Mouse (Mus musculus): ENCODE data around the gene Hid1. TPM values are rescaled to one million over a fixed set of nuclear protein-coding genes. Genes with fewer than 3 reads are reported as not detected.

The Hid1 gene
- 11.5 and 14.4 TPM in 2 replicates for polyA plus RNA-seq (2014; fragmentation: Nextera tagmentation; extraction: Ambion mirVana)

DNA sequence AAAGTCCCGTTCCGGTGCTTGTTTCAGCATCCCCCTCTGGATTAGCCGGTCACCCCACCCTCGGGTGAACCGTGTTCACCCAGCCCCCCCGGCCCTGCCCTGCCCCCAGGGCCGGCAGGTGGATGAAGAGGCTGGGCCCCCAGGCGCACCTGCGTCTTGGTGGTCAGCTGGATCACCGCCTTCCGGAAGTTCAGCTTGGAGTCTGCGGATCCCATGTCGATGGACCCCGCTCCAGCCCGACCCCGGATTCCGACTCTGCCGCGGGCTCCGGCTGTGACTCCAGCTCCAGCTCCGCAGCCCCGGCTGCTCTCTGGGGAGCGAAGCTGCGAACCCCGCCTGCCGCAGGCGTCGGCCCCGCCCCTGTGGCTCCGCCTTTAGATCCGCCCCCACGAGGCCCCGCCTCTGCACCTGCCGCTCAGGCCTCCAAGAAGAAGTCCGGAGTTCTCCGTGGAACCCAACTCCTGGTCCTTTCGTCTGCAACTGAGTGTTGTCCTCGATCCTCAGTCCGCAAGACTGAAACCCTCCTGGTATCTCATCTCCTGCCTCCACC is at the start of gene Hid1:
Hid1 (minus strand) TSS at position 362 of the 550 bp plus-strand sequence.
- Histone ChIP-seq H3K9ac (ENCODE audit: low read length) (peak within 1 kb of the TSS; percentile 38), H3K4me2 (ENCODE audit: low read length) (peak within 1 kb of the TSS; percentile 75), H3K4me1 (replicated peaks; ENCODE audit: control insufficient read depth, insufficient read depth, low read length) (peaks cover 3% of the 10 kb centered on the region; the same call in 1 of the 2 replicates), H3K27me3 (replicated peaks; ENCODE audit: control insufficient read depth, insufficient read depth, low read length) (peaks cover 33% of the 10 kb centered on the region), H3K36me3 (ENCODE audit: control insufficient read depth, insufficient read depth, low read length) (no peaks in the 10 kb centered on the region), H3K9me3 (ENCODE audit: control insufficient read depth, low read length) (no peaks in the 10 kb centered on the region), H3K4me3 (ENCODE audit: low read depth, low read length) (peak within 1 kb of the TSS; percentile 40), H3K27ac (ENCODE audit: low read depth) (no peak within 1 kb of the TSS)
- peak; percentile 90 for DNase-seq (ENCODE audit: low spot score)
- ATAC-seq (replicated peaks; ENCODE audit: low FRiP score, low TSS enrichment, low read depth) = peak; percentile 79
- under 1% methylated on average over 34 of the region's 39 CpGs for WGBS

DNA sequence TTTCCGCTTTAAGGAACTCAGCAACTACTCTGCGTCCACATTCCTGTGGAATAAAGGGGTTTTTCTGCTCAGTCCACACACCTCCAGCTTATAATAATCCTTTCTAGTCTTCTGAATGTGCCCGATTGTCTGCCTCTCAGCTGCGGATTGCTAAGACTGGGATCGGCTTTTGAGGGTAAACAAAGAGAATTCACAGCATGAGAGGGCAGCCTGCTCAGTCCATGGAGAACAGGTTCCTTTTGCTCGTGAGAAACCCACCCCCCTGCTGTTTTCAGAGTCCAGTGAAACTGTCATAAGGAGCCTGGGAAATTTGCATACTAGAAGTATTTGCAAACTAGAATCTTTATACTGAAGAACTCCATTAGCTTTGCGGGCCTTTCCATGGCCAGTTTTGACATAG is 42.0 kb upstream of the Hid1 start:
- H3K27ac ChIP-seq (ENCODE audit: low read depth) = no peak overlapping the region
- ATAC-seq (replicated peaks; ENCODE audit: low FRiP score, low TSS enrichment, low read depth) (no peak), DNase-seq (ENCODE audit: low spot score) (no peak)
- H3K9ac ChIP-seq (ENCODE audit: low read length) = no peak overlapping the region
- H3K4me3 ChIP-seq (ENCODE audit: low read depth, low read length) = no peak overlapping the region
- no peak overlapping the region for H3K4me2 ChIP-seq (ENCODE audit: low read length)
- peaks cover 20% of the 10 kb centered on the region for H3K4me1 ChIP-seq (replicated peaks; ENCODE audit: control insufficient read depth, insufficient read depth, low read length)
- peaks cover 53% of the 10 kb centered on the region for H3K36me3 ChIP-seq (ENCODE audit: control insufficient read depth, insufficient read depth, low read length)
- 79% methylated on average over 7 of the region's 7 CpGs for WGBS
- no peaks in the 10 kb centered on the region for H3K9me3 ChIP-seq (ENCODE audit: control insufficient read depth, low read length)
- H3K27me3 ChIP-seq (replicated peaks; ENCODE audit: control insufficient read depth, insufficient read depth, low read length) = no peaks in the 10 kb centered on the region

DNA sequence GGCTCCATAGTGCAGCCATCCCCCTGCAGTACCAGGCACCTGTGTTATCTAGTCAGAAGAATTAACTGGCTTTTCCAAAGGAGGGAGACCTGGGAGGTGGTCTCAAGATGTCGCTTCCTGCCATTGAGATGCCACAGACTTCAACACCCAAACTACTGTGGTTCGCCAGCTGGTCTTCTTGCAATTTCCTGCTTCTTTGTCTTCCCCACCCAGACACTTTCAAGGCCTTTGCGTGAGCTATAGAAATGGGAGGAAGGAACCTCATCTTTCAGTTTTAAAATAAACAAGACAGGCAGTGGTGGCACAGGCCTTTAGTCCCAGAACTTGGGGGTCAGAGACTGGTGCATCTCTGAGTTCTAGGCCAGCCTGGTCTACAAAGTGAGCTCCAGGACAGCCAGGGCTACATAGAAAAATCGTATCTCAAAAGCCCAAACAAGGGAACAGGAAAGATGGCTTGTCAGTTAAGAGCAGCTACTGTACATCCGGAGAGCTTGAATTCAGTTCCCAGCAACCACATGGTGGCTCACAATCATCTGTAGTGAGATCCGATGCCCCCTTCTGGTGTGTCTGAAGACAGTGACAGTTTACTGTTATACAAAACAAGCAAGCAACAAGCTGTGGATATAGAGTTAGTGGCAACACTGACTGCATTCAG is 40.8 kb upstream of the Hid1 start:
- Histone ChIP-seq H3K36me3 (ENCODE audit: control insufficient read depth, insufficient read depth, low read length) (peaks cover 53% of the 10 kb centered on the region), H3K4me3 (ENCODE audit: low read depth, low read length) (no peak overlapping the region), H3K4me1 (replicated peaks; ENCODE audit: control insufficient read depth, insufficient read depth, low read length) (peaks cover 20% of the 10 kb centered on the region), H3K9me3 (ENCODE audit: control insufficient read depth, low read length) (no peaks in the 10 kb centered on the region), H3K9ac (ENCODE audit: low read length) (no peak overlapping the region), H3K27ac (ENCODE audit: low read depth) (no peak overlapping the region), H3K4me2 (ENCODE audit: low read length) (no peak overlapping the region), H3K27me3 (replicated peaks; ENCODE audit: control insufficient read depth, insufficient read depth, low read length) (no peaks in the 10 kb centered on the region)
- DNase-seq (ENCODE audit: low spot score) (no peak), ATAC-seq (replicated peaks; ENCODE audit: low FRiP score, low TSS enrichment, low read depth) (no peak)
- WGBS = 72% methylated on average over 6 of the region's 6 CpGs

DNA sequence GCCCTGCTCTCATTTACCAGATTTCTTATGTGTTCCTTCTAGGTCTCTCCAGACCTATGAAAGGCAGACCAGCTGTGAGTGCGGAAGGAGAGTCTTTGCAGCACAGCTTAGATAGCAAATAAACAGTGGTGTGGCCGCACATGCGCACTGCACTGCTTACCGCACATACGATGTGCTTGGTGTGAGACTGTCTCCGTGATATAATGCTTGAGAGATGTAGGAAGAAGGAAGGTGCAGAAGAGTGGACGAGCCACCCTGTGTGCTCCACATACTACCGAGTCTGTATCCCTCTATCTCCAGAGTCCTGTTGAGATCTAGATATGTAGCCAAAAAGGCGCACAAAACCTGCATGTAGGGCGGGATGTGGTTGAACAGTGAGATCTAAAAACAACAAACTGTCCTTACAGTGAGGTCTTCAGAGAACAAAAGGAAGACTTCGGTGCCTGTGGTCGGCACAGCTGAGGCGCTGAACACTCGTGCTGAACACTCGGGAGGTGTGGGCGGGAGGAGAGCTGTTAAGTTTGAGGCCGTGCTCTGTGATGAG is 39.4 kb upstream of the Hid1 start:
- Histone ChIP-seq H3K4me2 (ENCODE audit: low read length) (no peak overlapping the region), H3K36me3 (ENCODE audit: control insufficient read depth, insufficient read depth, low read length) (peaks cover 53% of the 10 kb centered on the region), H3K4me3 (ENCODE audit: low read depth, low read length) (no peak overlapping the region), H3K9me3 (ENCODE audit: control insufficient read depth, low read length) (no peaks in the 10 kb centered on the region), H3K27me3 (replicated peaks; ENCODE audit: control insufficient read depth, insufficient read depth, low read length) (no peaks in the 10 kb centered on the region), H3K27ac (ENCODE audit: low read depth) (no peak overlapping the region), H3K4me1 (replicated peaks; ENCODE audit: control insufficient read depth, insufficient read depth, low read length) (peaks cover 23% of the 10 kb centered on the region), H3K9ac (ENCODE audit: low read length) (no peak overlapping the region)
- WGBS = 93% methylated on average over 17 of the region's 17 CpGs
- no peak for ATAC-seq (replicated peaks; ENCODE audit: low FRiP score, low TSS enrichment, low read depth)
- no peak for DNase-seq (ENCODE audit: low spot score)

DNA sequence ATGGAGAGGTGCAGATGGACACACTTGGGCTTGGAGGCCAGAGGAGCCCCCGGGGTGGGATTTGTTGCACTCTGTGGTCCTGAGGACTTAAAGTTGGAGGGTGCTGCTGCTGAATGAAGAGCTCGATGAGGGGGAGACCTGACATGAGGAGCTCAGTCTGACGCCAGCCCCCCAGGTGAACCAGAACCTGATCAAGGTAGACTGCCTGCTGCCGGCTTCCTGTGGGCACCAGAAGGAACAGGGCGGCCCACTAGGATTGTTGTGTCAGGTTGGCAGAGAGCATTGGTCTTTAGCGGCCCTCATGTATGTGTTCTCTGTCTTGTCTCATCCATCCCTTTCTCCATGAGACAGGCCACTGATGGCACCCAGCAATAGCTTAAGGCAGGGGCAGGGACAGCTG is 38.2 kb upstream of the Hid1 start:
- Histone ChIP-seq H3K9ac (ENCODE audit: low read length) (no peak overlapping the region), H3K4me1 (replicated peaks; ENCODE audit: control insufficient read depth, insufficient read depth, low read length) (peaks cover 14% of the 10 kb centered on the region), H3K27me3 (replicated peaks; ENCODE audit: control insufficient read depth, insufficient read depth, low read length) (no peaks in the 10 kb centered on the region), H3K4me2 (ENCODE audit: low read length) (no peak overlapping the region), H3K4me3 (ENCODE audit: low read depth, low read length) (no peak overlapping the region), H3K36me3 (ENCODE audit: control insufficient read depth, insufficient read depth, low read length) (peaks cover 44% of the 10 kb centered on the region), H3K9me3 (ENCODE audit: control insufficient read depth, low read length) (no peaks in the 10 kb centered on the region), H3K27ac (ENCODE audit: low read depth) (no peak overlapping the region)
- 93% methylated on average over 6 of the region's 6 CpGs for WGBS
- ATAC-seq (replicated peaks; ENCODE audit: low FRiP score, low TSS enrichment, low read depth) (no peak), DNase-seq (ENCODE audit: low spot score) (no peak)

DNA sequence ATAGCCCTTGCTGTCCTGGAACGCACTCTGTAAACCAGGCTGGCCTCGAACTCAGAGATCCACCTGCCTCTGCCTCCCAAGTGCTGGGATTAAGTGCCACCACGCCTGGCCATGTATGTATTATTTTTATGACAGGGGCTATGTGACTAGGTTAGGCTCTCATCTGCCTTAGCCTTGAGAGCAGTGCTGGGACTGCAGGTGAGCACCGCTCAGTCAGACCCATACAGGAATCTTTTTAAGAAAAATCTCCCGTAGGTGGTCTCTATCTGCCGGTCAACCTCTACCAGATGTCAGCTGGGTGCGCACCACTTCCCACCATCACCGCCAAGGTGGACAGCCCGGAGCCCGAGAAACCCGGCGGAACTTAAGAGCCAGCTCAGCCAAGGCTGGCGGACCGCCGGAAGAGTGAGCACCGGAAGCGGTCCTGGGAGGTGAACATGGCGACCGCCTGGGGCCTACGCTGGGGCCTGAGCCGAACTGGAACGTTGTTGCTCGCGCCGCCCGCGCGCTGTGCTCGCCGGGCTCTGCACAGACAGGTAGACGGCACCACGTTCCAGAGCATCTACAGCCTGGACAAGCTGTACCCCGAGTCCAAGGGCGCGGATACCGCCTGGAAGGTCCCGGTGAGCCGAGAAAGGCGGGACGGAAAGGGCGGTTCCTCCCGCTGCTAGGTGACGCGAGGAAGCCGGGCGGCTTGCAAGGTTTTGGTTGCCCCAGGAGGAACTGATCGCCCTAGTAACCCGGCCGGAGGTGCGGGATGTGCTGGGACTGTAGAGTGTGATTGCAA is 36.0 kb upstream of the Hid1 start, which contains the start of gene Mrpl58:
Mrpl58 (plus strand) TSS at position 415 of the 787 bp plus-strand sequence.
- WGBS = 3% methylated on average over 50 of the region's 50 CpGs

DNA sequence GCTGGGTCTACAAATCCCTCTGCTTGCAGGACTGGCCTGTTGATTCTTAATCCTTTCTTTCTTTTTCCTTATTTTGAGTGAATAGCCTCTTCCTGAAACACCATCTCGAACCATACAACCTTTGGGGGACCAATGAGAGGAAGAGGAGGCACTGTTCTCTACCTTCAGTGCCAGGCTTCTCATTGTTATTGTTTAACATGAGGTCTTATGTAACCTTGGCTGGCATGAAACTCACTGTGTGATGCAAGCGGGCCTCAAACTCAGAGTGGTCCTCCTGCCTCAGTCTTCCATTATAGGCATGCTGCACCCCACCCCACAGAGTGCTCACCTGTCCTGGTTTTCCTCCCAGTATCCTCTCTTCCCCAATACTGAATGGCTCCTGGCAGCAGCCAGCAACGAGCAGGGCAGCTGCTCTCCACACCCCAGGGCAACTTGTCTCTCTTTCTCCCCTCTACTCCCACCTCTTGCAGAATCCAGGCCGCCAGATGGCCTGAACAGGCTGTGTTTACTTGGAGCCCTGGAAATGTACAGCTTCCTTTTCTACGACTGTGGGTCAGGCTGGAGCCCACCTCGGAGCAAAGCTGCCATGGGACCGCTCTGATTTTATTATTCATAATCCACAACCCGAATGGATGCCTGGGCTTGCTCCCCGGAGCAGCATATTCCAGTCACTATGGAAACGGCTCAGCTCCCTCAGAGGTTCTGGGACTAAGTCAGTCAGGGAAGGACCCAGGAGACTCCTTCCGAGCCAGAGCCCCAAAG is 33.3 kb upstream of the Hid1 start:
- Histone ChIP-seq H3K4me3 (ENCODE audit: low read depth, low read length) (no peak overlapping the region), H3K27ac (ENCODE audit: low read depth) (peak overlapping the region; percentile 27; the same call in 1 of the 2 replicates), H3K27me3 (replicated peaks; ENCODE audit: control insufficient read depth, insufficient read depth, low read length) (no peaks in the 10 kb centered on the region), H3K9ac (ENCODE audit: low read length) (peak overlapping the region; percentile 25), H3K9me3 (ENCODE audit: control insufficient read depth, low read length) (no peaks in the 10 kb centered on the region), H3K4me2 (ENCODE audit: low read length) (peak overlapping the region; percentile 3; the same call in 1 of the 2 replicates), H3K4me1 (replicated peaks; ENCODE audit: control insufficient read depth, insufficient read depth, low read length) (peaks cover 14% of the 10 kb centered on the region), H3K36me3 (ENCODE audit: control insufficient read depth, insufficient read depth, low read length) (peaks cover 3% of the 10 kb centered on the region; the same call in 1 of the 2 replicates)
- ATAC-seq (replicated peaks; ENCODE audit: low FRiP score, low TSS enrichment, low read depth) (no peak), DNase-seq (ENCODE audit: low spot score) (no peak)
- WGBS = 36% methylated on average over 11 of the region's 11 CpGs

More for the DNA sequence above, 36.0 kb upstream of the Hid1 start, which contains the start of gene Mrpl58:
- Histone ChIP-seq H3K9me3 (ENCODE audit: control insufficient read depth, low read length) (no peaks in the 10 kb centered on the region), H3K36me3 (ENCODE audit: control insufficient read depth, insufficient read depth, low read length) (peaks cover 28% of the 10 kb centered on the region), H3K4me2 (ENCODE audit: low read length) (peak within 1 kb of the TSS; percentile 87), H3K9ac (ENCODE audit: low read length) (peak within 1 kb of the TSS; percentile 89), H3K27ac (ENCODE audit: low read depth) (peak within 1 kb of the TSS; percentile 71), H3K27me3 (replicated peaks; ENCODE audit: control insufficient read depth, insufficient read depth, low read length) (no peaks in the 10 kb centered on the region), H3K4me3 (ENCODE audit: low read depth, low read length) (peak within 1 kb of the TSS; percentile 89), H3K4me1 (replicated peaks; ENCODE audit: control insufficient read depth, insufficient read depth, low read length) (peaks cover 14% of the 10 kb centered on the region)
- ATAC-seq (replicated peaks; ENCODE audit: low FRiP score, low TSS enrichment, low read depth) = peak; percentile 92
- peak; percentile 89 for DNase-seq (ENCODE audit: low spot score)

DNA sequence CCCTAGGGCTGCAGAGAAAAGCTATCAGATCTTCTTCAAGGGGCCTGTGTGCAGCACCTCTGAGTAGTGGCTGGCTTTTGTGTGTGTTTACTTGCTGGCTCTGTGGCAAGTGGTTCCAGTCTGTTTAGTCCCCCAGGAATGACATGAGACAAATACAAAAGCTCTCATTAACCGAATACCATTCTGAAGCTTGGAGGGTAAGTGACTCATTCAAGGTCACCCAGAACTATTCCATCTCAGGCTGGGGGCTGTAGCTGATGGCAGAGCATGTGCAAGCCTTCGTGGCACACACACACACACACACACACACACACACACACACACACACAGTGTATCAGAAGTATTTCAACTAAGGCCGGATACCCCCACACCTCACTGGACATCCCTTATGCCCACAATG is 32.6 kb upstream of the Hid1 start:
- Histone ChIP-seq H3K4me3 (ENCODE audit: low read depth, low read length) (no peak overlapping the region), H3K9me3 (ENCODE audit: control insufficient read depth, low read length) (no peaks in the 10 kb centered on the region), H3K4me2 (ENCODE audit: low read length) (no peak overlapping the region), H3K4me1 (replicated peaks; ENCODE audit: control insufficient read depth, insufficient read depth, low read length) (peaks cover 14% of the 10 kb centered on the region), H3K27ac (ENCODE audit: low read depth) (no peak overlapping the region), H3K36me3 (ENCODE audit: control insufficient read depth, insufficient read depth, low read length) (no peaks in the 10 kb centered on the region), H3K9ac (ENCODE audit: low read length) (no peak overlapping the region), H3K27me3 (replicated peaks; ENCODE audit: control insufficient read depth, insufficient read depth, low read length) (no peaks in the 10 kb centered on the region)
- 73% methylated on average over 3 of the region's 3 CpGs for WGBS
- no peak for DNase-seq (ENCODE audit: low spot score)
- no peak for ATAC-seq (replicated peaks; ENCODE audit: low FRiP score, low TSS enrichment, low read depth)

All from intestine, embryonic 14.5 days (tissue).